Mouse (Mus musculus) bone marrow macrophage, adult 2 months (primary cell): ENCODE results near the gene Tpr. TPM values are rescaled to one million over a fixed set of nuclear protein-coding genes. Genes with fewer than 3 reads are reported as not detected.

Source experiments
- H3K27ac ChIP-seq: 2 replicates; pipeline ENCODE4 v1.5.1; 2012; ENCODE audit warnings: low read depth, low read length; ENCODE audit not compliant: insufficient read depth
- H3K4me1 ChIP-seq: 2 replicates; pipeline ENCODE4 v1.6.1; 2012; ENCODE audit warnings: low read length; ENCODE audit not compliant: control insufficient read depth, insufficient read depth
- H3K4me3 ChIP-seq: 2 replicates; pipeline ENCODE4 v1.5.1; 2012; ENCODE audit warnings: mild to moderate bottlenecking, low read length, moderate library complexity; ENCODE audit not compliant: insufficient read depth
- CTCF ChIP-seq: IDR thresholded peaks from 2 replicates; pipeline ENCODE4 v1.5.1; 2012; ENCODE audit warnings: low read depth, mild to moderate bottlenecking, low read length, moderate library complexity
- POLR2A ChIP-seq: IDR thresholded peaks from 2 replicates; pipeline ENCODE4 v1.6.1; 2012; ENCODE audit warnings: mild to moderate bottlenecking, low read depth, low read length, borderline replicate concordance
- polyA plus RNA-seq: library from polyadenylated mRNA; stranded (reverse); fragments of >200 nt; gene quantifications from 2 replicates; pipeline ENCODE4 v1.2.4, GENCODE M21; 2012; ENCODE audit not compliant: missing spikeins, insufficient read depth, insufficient read length

Tpr gene
- polyA plus RNA-seq, 1 experiment, result 186 TPM

GRCm38 (mm10) chr1:150496626-150497302, 104.1 kb downstream of the Tpr start:
- TF ChIP-seq POLR2A, result no peak
- Histone ChIP-seq H3K4me1 (peaks cover 2% of the 10 kb centered on the region; the same call in 1 of the 2 replicates), H3K4me3 (peak overlapping the region; percentile 51), H3K27ac (no peak overlapping the region)

GRCm38 (mm10) chr1:150497690-150498089, 105.1 kb downstream of the Tpr start:
- Histone ChIP-seq H3K27ac (no peak overlapping the region), H3K4me1 (peaks cover 2% of the 10 kb centered on the region; the same call in 1 of the 2 replicates), H3K4me3 (no peak overlapping the region)
- TF ChIP-seq CTCF (no peak), POLR2A (no peak)

DNA sequence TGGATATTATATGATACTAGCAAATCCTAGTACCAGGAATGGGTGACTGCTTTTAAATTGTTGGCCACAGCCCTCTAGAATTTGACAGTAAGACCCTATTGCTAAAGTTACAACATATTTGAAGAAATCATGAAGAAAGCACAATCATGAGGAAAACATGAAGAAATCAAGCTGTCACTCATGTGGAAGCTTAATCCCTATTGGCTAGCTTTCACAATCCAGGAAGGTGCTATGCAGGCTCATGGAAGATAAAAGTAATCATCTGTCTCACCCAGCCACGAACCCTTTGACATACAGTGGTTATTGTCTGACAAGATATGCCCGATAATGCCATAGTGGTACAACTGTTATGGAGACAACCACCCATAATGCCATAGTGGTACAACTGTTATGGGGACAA, 105.5 kb downstream of the Tpr start:
- TF ChIP-seq CTCF (no peak), POLR2A (no peak)
- no peak overlapping the region for H3K27ac ChIP-seq
- H3K4me3 ChIP-seq, result no peak overlapping the region
- H3K4me1 ChIP-seq, result peaks cover 4% of the 10 kb centered on the region; the same call in 1 of the 2 replicates

Other genes with a start within 250 kb of the Tpr start
- not detected in 2 replicates for gene Pdc, start 73.4 kb upstream of the Tpr start, polyA plus RNA-seq
- 60.8 and 70.9 TPM in 2 replicates for gene Odr4, start 242 bp downstream of the Tpr start, polyA plus RNA-seq
- gene Prg4, start 73.3 kb downstream of the Tpr start, polyA plus RNA-seq, result 0.67 and 1.7 TPM in 2 replicates